Mouse (Mus musculus): Measurements from ENCODE around the gene Tmem217. TPM values are rescaled to one million over a fixed set of nuclear protein-coding genes. Genes with fewer than 3 reads are reported as not detected.
A peak's percentile ranks its signal among the peaks of the same experiment; 100 is the strongest.

Tmem217 gene
- total and polyA plus RNA-seq, 3 experiments, result 2.5 to 4.5 TPM; not detected in 1

DNA sequence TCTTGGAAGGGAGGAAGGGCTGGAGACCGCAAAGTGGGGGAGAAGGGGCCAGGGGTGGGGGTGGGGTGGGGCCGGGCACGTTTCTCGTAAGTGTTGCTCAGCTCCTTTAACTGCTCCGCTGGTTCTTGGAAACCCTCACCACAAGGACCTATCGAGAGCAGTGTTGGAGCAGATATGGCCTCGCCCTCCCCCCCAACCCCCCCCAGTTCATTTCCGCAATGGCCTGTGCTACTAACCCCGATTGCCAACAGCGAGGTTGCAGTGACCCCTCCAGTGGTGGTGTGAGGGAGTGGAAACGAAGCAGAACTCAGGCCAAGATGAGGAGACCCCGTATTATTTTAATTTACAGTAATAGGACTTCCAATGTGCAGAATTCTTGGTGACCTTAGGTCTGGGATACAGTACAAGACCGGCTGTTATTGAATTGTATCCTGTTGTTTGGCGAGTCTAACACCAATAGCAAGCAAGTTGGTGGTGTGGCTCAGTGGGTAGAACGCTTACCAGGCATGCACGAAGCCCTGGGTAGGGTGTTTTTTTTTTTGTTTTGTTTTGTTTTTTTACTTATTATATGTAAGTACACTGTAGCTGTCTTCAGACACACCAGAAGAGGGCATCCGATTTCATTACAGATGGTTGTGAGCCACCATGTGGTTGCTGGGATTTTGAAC, 51.2 kb downstream of the Tmem217 start (continued):
- TF ChIP-seq RCOR1 (IDR thresholded peaks at IDR 0.05; ENCODE audit: low read depth, low read length) (peak; percentile 78; the same call in 1 of the 2 replicates), MYB (IDR thresholded peaks at IDR 0.05; ENCODE audit: low read depth, low read length) (peak; percentile 83), ZNF384 (IDR thresholded peaks at IDR 0.05; ENCODE audit: low read depth, low read length) (no peak), BHLHE40 (IDR thresholded peaks at IDR 0.05; ENCODE audit: borderline replicate concordance, low read depth, low read length) (peak; percentile 89), POLR2AphosphoS2 (IDR thresholded peaks at IDR 0.05; ENCODE audit: low read length) (no peak), TCF12 (IDR thresholded peaks at IDR 0.05; ENCODE audit: low read depth, low read length) (peak; percentile 89), E2F4 (IDR thresholded peaks at IDR 0.05; ENCODE audit: borderline replicate concordance, low read depth, low read length) (peak; percentile 75; the same call in 1 of the 2 replicates), CHD2 (IDR thresholded peaks at IDR 0.05; ENCODE audit: low read length) (no peak), ELF1 (IDR thresholded peaks at IDR 0.05; ENCODE audit: low read depth, low read length) (peak; percentile 71), EP300 (IDR thresholded peaks at IDR 0.05; ENCODE audit: low read depth in 1 of 2, low read length in 2 of 2) (peak; percentile 89 to 95), HCFC1 (IDR thresholded peaks at IDR 0.05; ENCODE audit: low read depth, low read length) (peak; percentile 64), MEF2A (IDR thresholded peaks at IDR 0.05; ENCODE audit: extremely low read depth, insufficient replicate concordance, low read depth, low read length, poor library complexity, severe bottlenecking) (no peak), GABPA (IDR thresholded peaks at IDR 0.05; ENCODE audit: low read depth, low read length) (no peak), MAFK (IDR thresholded peaks at IDR 0.05; ENCODE audit: borderline replicate concordance, low read depth, low read length) (no peak)

GRCm38 (mm10) chr17:29500243-29500740, 51.9 kb downstream of the Tmem217 start:
- TF ChIP-seq POLR2A (IDR thresholded peaks at IDR 0.05; ENCODE audit: control insufficient read depth in 1 of 2, insufficient read depth in 1 of 2, low read depth in 1 of 2, low read length in 2 of 2, poor library complexity in 1 of 2) (no peak; a peak in 1 of 4 replicates), SIN3A (IDR thresholded peaks at IDR 0.05; ENCODE audit: low read length) (no peak), RCOR1 (IDR thresholded peaks at IDR 0.05; ENCODE audit: low read depth, low read length) (no peak), CHD1 (IDR thresholded peaks at IDR 0.05; ENCODE audit: low read depth, low read length) (no peak), ELF1 (IDR thresholded peaks at IDR 0.05; ENCODE audit: low read depth, low read length) (no peak), CHD2 (IDR thresholded peaks at IDR 0.05; ENCODE audit: low read length) (no peak), USF2 (IDR thresholded peaks at IDR 0.05; ENCODE audit: borderline replicate concordance in 1 of 2, insufficient read depth in 1 of 2, low read depth in 1 of 2, low read length in 2 of 2) (no peak), TBP (IDR thresholded peaks at IDR 0.05; ENCODE audit: low read depth, low read length) (no peak), KAT2A (conservative IDR thresholded peaks at IDR 0.05; ENCODE audit: low read depth, low read length) (no peak), TAL1 (IDR thresholded peaks at IDR 0.05; ENCODE audit: low read length) (no peak), ETS1 (IDR thresholded peaks at IDR 0.05; ENCODE audit: low read depth, low read length) (no peak), TCF12 (IDR thresholded peaks at IDR 0.05; ENCODE audit: low read depth, low read length) (no peak), E2F4 (IDR thresholded peaks at IDR 0.05; ENCODE audit: borderline replicate concordance, low read depth, low read length) (no peak), ZNF384 (IDR thresholded peaks at IDR 0.05; ENCODE audit: low read depth, low read length) (no peak), MEF2A (IDR thresholded peaks at IDR 0.05; ENCODE audit: extremely low read depth, insufficient replicate concordance, low read depth, low read length, poor library complexity, severe bottlenecking) (no peak), ZMIZ1 (IDR thresholded peaks at IDR 0.05; ENCODE audit: low read depth, low read length) (no peak), ZC3H11A (IDR thresholded peaks at IDR 0.05; ENCODE audit: low read depth, low read length) (no peak), GATA1 (IDR thresholded peaks at IDR 0.05; ENCODE audit: low read depth, low read length) (no peak), SMC3 (IDR thresholded peaks at IDR 0.05; ENCODE audit: low read depth, low read length) (no peak), NELFE (IDR thresholded peaks at IDR 0.05; ENCODE audit: low read depth, low read length) (no peak)
- H3K36me3 ChIP-seq (ENCODE audit: control insufficient read depth in 1 of 2, insufficient read depth in 2 of 2, low read length in 2 of 2), result peaks cover 0 to 45% of the 10 kb centered on the region in 2 experiments; a peak in 2 of 4 replicates
- no peaks in the 10 kb centered on the region for H3K9me3 ChIP-seq (replicated peaks; ENCODE audit: insufficient read depth, low read length)
- H3K27me3 ChIP-seq (ENCODE audit: control insufficient read depth in 1 of 2, insufficient read depth in 2 of 2, low read length in 2 of 2), result no peaks in the 10 kb centered on the region
- no peaks in the 10 kb centered on the region; the same call in 1 of the 2 replicates for H3K79me2 ChIP-seq (ENCODE audit: control insufficient read depth, insufficient read depth, low read length, poor library complexity)
- peak overlapping the region; percentile 65 for H3K9ac ChIP-seq (ENCODE audit: control insufficient read depth, low read depth, low read length, poor library complexity, severe bottlenecking)
- DNase-seq (ENCODE audit: low read depth, low spot score), result peak; percentile 77
- peak overlapping the region; percentile 94 for H3K27ac ChIP-seq (ENCODE audit: control insufficient read depth, low read depth, low read length)
- H3K4me3 ChIP-seq (ENCODE audit: control insufficient read depth in 1 of 2, insufficient read depth in 1 of 2, low read depth in 2 of 2, low read length in 2 of 2), result peak overlapping the region in 1 of 2 experiments; percentile 10; a peak in 2 of 4 replicates
- H3K4me1 ChIP-seq (ENCODE audit: control insufficient read depth in 1 of 2, insufficient read depth in 2 of 2, low read length in 2 of 2), result peaks cover 4 to 51% of the 10 kb centered on the region in 2 experiments; a peak in 3 of 4 replicates
